Mouse (Mus musculus) midbrain, embryonic 12.5 days (tissue): ENCODE results near the gene Adprh. TPM values are rescaled to one million over a fixed set of nuclear protein-coding genes. Genes with fewer than 3 reads are reported as not detected.
"Not testable (repeated sequence)": the region's sequence is repeated elsewhere in the genome, so short reads cannot be mapped to it uniquely, and the experiment has no call there.

ENCODE experiments used
- ATAC-seq: fragments of 200-750 bp; cut with Nextera tagmentation; 2 replicates; pipeline ENCODE4 v1.8.0; 2017; ENCODE audit warnings: low read depth, moderate TSS enrichment, moderate library complexity; ENCODE audit not compliant: low FRiP score
- H3K27ac ChIP-seq: fragments of 300-500 bp; sonication (generic); replicated peaks from 2 replicates; pipeline ENCODE4 v1.5.1; 2016; ENCODE audit warnings: mild to moderate bottlenecking
- H3K27me3 ChIP-seq: fragments of 300-500 bp; sonication (generic); 2 replicates; pipeline ENCODE4 v1.6.1; 2016; ENCODE audit warnings: mild to moderate bottlenecking
- H3K36me3 ChIP-seq: fragments of 300-500 bp; sonication (generic); 2 replicates; pipeline ENCODE4 v1.6.1; 2016
- H3K4me1 ChIP-seq: fragments of 300-500 bp; sonication (generic); 2 replicates; pipeline ENCODE4 v1.6.1; 2016
- H3K4me2 ChIP-seq: fragments of 300-500 bp; sonication (generic); replicated peaks from 2 replicates; pipeline ENCODE4 v1.6.1; 2016; ENCODE audit warnings: mild to moderate bottlenecking, moderate library complexity
- H3K4me3 ChIP-seq: fragments of 300-500 bp; sonication (generic); 2 replicates; pipeline ENCODE4 v1.5.1; 2016; ENCODE audit warnings: mild to moderate bottlenecking
- H3K9ac ChIP-seq: fragments of 300-500 bp; sonication (generic); replicated peaks from 2 replicates; pipeline ENCODE4 v1.6.1; 2016; ENCODE audit warnings: mild to moderate bottlenecking, moderate library complexity
- H3K9me3 ChIP-seq: fragments of 300-500 bp; sonication (generic); 2 replicates; pipeline ENCODE4 v1.6.1; 2016; ENCODE audit warnings: mild to moderate bottlenecking
- WGBS: fragments of 180-500 bp; shearing (Covaris S2); methylation state at CpG from one replicate; pipeline ENCODE4 v1.1.7; 2016; 5-methylcytosine and 5-hydroxymethylcytosine counted together
- polyA plus RNA-seq: library from polyadenylated mRNA; unstranded; fragments of >200 nt; fragmentation: Nextera tagmentation; extraction: Ambion mirVana; gene quantifications from 2 replicates; pipeline ENCODE4 v1.2.1, GENCODE M21; 2016

Gene Adprh
- 138 and 141 TPM in 2 replicates for polyA plus RNA-seq

GRCm38 (mm10) chr16:38452442-38453202 lies at the start of gene Adprh:
TSS of gene Adprh (minus strand) at chr16:38452703.
- H3K9ac ChIP-seq, result peak within 1 kb of the TSS; percentile 89
- peak within 1 kb of the TSS; percentile 77 for H3K27ac ChIP-seq
- peak; percentile 99 for ATAC-seq
- H3K9me3 ChIP-seq, result no peaks in the 10 kb centered on the region
- under 1% methylated on average over 51 of the region's 61 CpGs for WGBS
- no peaks in the 10 kb centered on the region for H3K27me3 ChIP-seq
- peaks cover 18% of the 10 kb centered on the region for H3K4me1 ChIP-seq
- H3K36me3 ChIP-seq, result peaks cover 29% of the 10 kb centered on the region
- peak within 1 kb of the TSS; percentile 89 for H3K4me3 ChIP-seq
- peak within 1 kb of the TSS; percentile 79 for H3K4me2 ChIP-seq

GRCm38 (mm10) chr16:38496604-38497140 lies 44.2 kb upstream of the Adprh start:
- Histone ChIP-seq H3K9me3 (no peaks in the 10 kb centered on the region), H3K27ac (no peak overlapping the region), H3K4me2 (no peak overlapping the region), H3K9ac (no peak overlapping the region), H3K36me3 (peaks cover 44% of the 10 kb centered on the region), H3K4me1 (no peaks in the 10 kb centered on the region), H3K27me3 (no peaks in the 10 kb centered on the region), H3K4me3 (no peak overlapping the region)
- WGBS, result 85% methylated on average over 7 of the region's 7 CpGs
- ATAC-seq, result no peak

- Histone ChIP-seq H3K27ac (no peak overlapping the region), H3K4me3 (no peak overlapping the region), H3K36me3 (peaks cover 23% of the 10 kb centered on the region), H3K9me3 (no peaks in the 10 kb centered on the region), H3K4me1 (no peaks in the 10 kb centered on the region), H3K4me2 (no peak overlapping the region), H3K9ac (no peak overlapping the region), H3K27me3 (no peaks in the 10 kb centered on the region)
- no peak for ATAC-seq
- 89% methylated on average over 10 of the region's 10 CpGs for WGBS
Observed at GRCm38 (mm10) chr16:38493890-38494289, 41.4 kb upstream of the Adprh start.

- Histone ChIP-seq H3K9me3 (no peaks in the 10 kb centered on the region), H3K27me3 (no peaks in the 10 kb centered on the region), H3K9ac (no peak overlapping the region), H3K4me3 (no peak overlapping the region), H3K4me2 (no peak overlapping the region), H3K36me3 (peaks cover 11% of the 10 kb centered on the region), H3K27ac (no peak overlapping the region), H3K4me1 (no peaks in the 10 kb centered on the region)
- 89% methylated on average over 3 of the region's 3 CpGs for WGBS
- no peak for ATAC-seq
Observed at GRCm38 (mm10) chr16:38492551-38492950, 40.0 kb upstream of the Adprh start.

- WGBS, result 38% methylated on average over 42 of the region's 42 CpGs
- Histone ChIP-seq H3K36me3 (no peaks in the 10 kb centered on the region), H3K4me1 (peaks cover 10% of the 10 kb centered on the region; the same call in 1 of the 2 replicates), H3K4me2 (peak overlapping the region; percentile 56), H3K9ac (0 out of 2 replicates have a peak overlapping the region, but pooled peaks have one; percentile 20), H3K27ac (no peak overlapping the region), H3K4me3 (peak overlapping the region; percentile 34), H3K9me3 (no peaks in the 10 kb centered on the region), H3K27me3 (peaks cover 19% of the 10 kb centered on the region)
- no peak for ATAC-seq
Observed at GRCm38 (mm10) chr16:38483582-38484309, 31.2 kb upstream of the Adprh start.

GRCm38 (mm10) chr16:38482780-38483562 lies 30.5 kb upstream of the Adprh start:
- 17% methylated on average over 32 of the region's 32 CpGs for WGBS
- peak overlapping the region; percentile 56 for H3K4me2 ChIP-seq
- H3K27ac ChIP-seq, result no peak overlapping the region
- no peaks in the 10 kb centered on the region for H3K9me3 ChIP-seq
- peaks cover 10% of the 10 kb centered on the region; the same call in 1 of the 2 replicates for H3K4me1 ChIP-seq
- ATAC-seq, result no peak
- H3K27me3 ChIP-seq, result peaks cover 19% of the 10 kb centered on the region
- H3K36me3 ChIP-seq, result no peaks in the 10 kb centered on the region
- H3K4me3 ChIP-seq, result peak overlapping the region; percentile 34
- H3K9ac ChIP-seq, result 0 out of 2 replicates have a peak overlapping the region, but pooled peaks have one; percentile 34

- H3K4me1 ChIP-seq, result peaks cover 18% of the 10 kb centered on the region
- H3K4me3 ChIP-seq, result no peak overlapping the region
- no peaks in the 10 kb centered on the region for H3K9me3 ChIP-seq
- no peak for ATAC-seq
- H3K27ac ChIP-seq, result no peak overlapping the region
- no peak overlapping the region for H3K4me2 ChIP-seq
- no peak overlapping the region for H3K9ac ChIP-seq
- 82% methylated on average over 4 of the region's 4 CpGs for WGBS
- no peaks in the 10 kb centered on the region for H3K36me3 ChIP-seq
- peaks cover 22% of the 10 kb centered on the region for H3K27me3 ChIP-seq
Observed at GRCm38 (mm10) chr16:38481327-38481726, 28.8 kb upstream of the Adprh start.

- H3K4me1 ChIP-seq, result peaks cover 14% of the 10 kb centered on the region
- no peak overlapping the region for H3K9ac ChIP-seq
- 92% methylated on average over 3 of the region's 3 CpGs for WGBS
- H3K4me2 ChIP-seq, result no peak overlapping the region
- no peak overlapping the region for H3K4me3 ChIP-seq
- no peaks in the 10 kb centered on the region for H3K9me3 ChIP-seq
- peaks cover 11% of the 10 kb centered on the region for H3K27me3 ChIP-seq
- H3K27ac ChIP-seq, result no peak overlapping the region
- H3K36me3 ChIP-seq, result no peaks in the 10 kb centered on the region
- ATAC-seq, result no peak
Observed at GRCm38 (mm10) chr16:38478296-38478695, 25.8 kb upstream of the Adprh start.

- not testable (repeated sequence) for H3K9ac ChIP-seq, H3K36me3 ChIP-seq, H3K9me3 ChIP-seq, ATAC-seq, H3K27ac ChIP-seq, H3K27me3 ChIP-seq
- Histone ChIP-seq H3K4me1 (peaks cover 10% of the 10 kb centered on the region), H3K4me3 (peak overlapping the region; percentile 37), H3K4me2 (peak overlapping the region; percentile 65)
- 59% methylated on average over 14 of the region's 14 CpGs for WGBS
Observed at GRCm38 (mm10) chr16:38477241-38477608, 24.7 kb upstream of the Adprh start.

- Histone ChIP-seq H3K4me1 (peaks cover 10% of the 10 kb centered on the region), H3K27me3 (peaks cover 5% of the 10 kb centered on the region), H3K4me3 (peak overlapping the region; percentile 37), H3K9ac (peak overlapping the region; percentile 43), H3K36me3 (no peaks in the 10 kb centered on the region), H3K27ac (no peak overlapping the region), H3K9me3 (no peaks in the 10 kb centered on the region), H3K4me2 (peak overlapping the region; percentile 65)
- no peak for ATAC-seq
- WGBS, result 11% methylated on average over 34 of the region's 34 CpGs
Observed at GRCm38 (mm10) chr16:38476312-38477240, 24.1 kb upstream of the Adprh start.
